Mouse (Mus musculus) bone marrow, adult 2 months (tissue): ENCODE results near the gene AW209491. TPM values are rescaled to one million over a fixed set of nuclear protein-coding genes. Genes with fewer than 3 reads are reported as not detected.

ENCODE experiments used
- H3K27ac ChIP-seq: fragments of 200-500 bp; 2 replicates; pipeline ENCODE4 v1.5.1; 2012; ENCODE audit warnings: low read depth, mild to moderate bottlenecking, control low read depth, inconsistent platforms, low read length; ENCODE audit not compliant: control insufficient read depth, poor library complexity, insufficient read depth
- H3K4me1 ChIP-seq: fragments of 200-500 bp; 2 replicates; pipeline ENCODE4 v1.6.1; 2011; ENCODE audit warnings: low read length; ENCODE audit not compliant: control insufficient read depth, insufficient read depth
- H3K4me3 ChIP-seq: fragments of 200-500 bp; replicated peaks from 2 replicates; pipeline ENCODE3; 2011; ENCODE audit warnings: mild to moderate bottlenecking, low read depth, low read length, control low read depth; ENCODE audit not compliant: control insufficient read depth
- CTCF ChIP-seq: fragments of 200-500 bp; IDR thresholded peaks from 2 replicates; pipeline ENCODE4 v1.5.1; 2011; ENCODE audit warnings: low read length, control low read depth; ENCODE audit not compliant: control insufficient read depth, insufficient read depth
- POLR2A ChIP-seq: fragments of 200-500 bp; IDR thresholded peaks from 2 replicates; pipeline ENCODE4 v1.6.1; 2011; ENCODE audit warnings: low read depth, mild to moderate bottlenecking, control low read depth, low read length, borderline replicate concordance; ENCODE audit not compliant: control insufficient read depth
- WGBS: fragments of 180-500 bp; shearing (Covaris S2); methylation state at CpG from one replicate; pipeline ENCODE4 v1.1.7; 2018; 5-methylcytosine and 5-hydroxymethylcytosine counted together
- polyA plus RNA-seq: library from polyadenylated mRNA; stranded (reverse); fragments of >200 nt; gene quantifications from 2 replicates; pipeline ENCODE4 v1.2.4, GENCODE M21; 2011; ENCODE audit warnings: low replicate concordance; ENCODE audit not compliant: missing spikeins, insufficient read depth, insufficient read length

Gene AW209491
- polyA plus RNA-seq, 1 experiment, result 6.7 TPM

GRCm38 (mm10) chr13:14639998-14640397 lies 10.0 kb downstream of the AW209491 start:
- Histone ChIP-seq H3K4me1 (no peaks in the 10 kb centered on the region; the same call in 1 of the 2 replicates), H3K4me3 (no peak overlapping the region), H3K27ac (no peak overlapping the region)
- 26% methylated on average over 1 of the region's 1 CpGs for WGBS
- TF ChIP-seq CTCF, result no peak
- TF ChIP-seq POLR2A, result no peak

- no peaks in the 10 kb centered on the region for H3K4me1 ChIP-seq
- no peak overlapping the region for H3K27ac ChIP-seq
- TF ChIP-seq POLR2A, result no peak
- TF ChIP-seq CTCF, result no peak
- H3K4me3 ChIP-seq, result no peak overlapping the region
- 15% methylated on average over 1 of the region's 1 CpGs for WGBS
Observed at GRCm38 (mm10) chr13:14649301-14649700, 19.3 kb downstream of the AW209491 start.

- Histone ChIP-seq H3K4me3 (no peak overlapping the region), H3K27ac (no peak overlapping the region), H3K4me1 (no peaks in the 10 kb centered on the region)
- WGBS, result 78% methylated on average over 4 of the region's 4 CpGs
- no peak for TF ChIP-seq POLR2A
- no peak for TF ChIP-seq CTCF
Observed at GRCm38 (mm10) chr13:14667107-14667506, 37.2 kb downstream of the AW209491 start.

GRCm38 (mm10) chr13:14670342-14670741 lies 40.4 kb downstream of the AW209491 start:
- 21% methylated on average over 2 of the region's 2 CpGs for WGBS
- TF ChIP-seq POLR2A (no peak), CTCF (no peak)
- H3K4me3 ChIP-seq, result no peak overlapping the region

More at GRCm38 (mm10) chr13:14670342-14670741, 40.4 kb downstream of the AW209491 start:
- H3K27ac ChIP-seq, result no peak overlapping the region
- no peaks in the 10 kb centered on the region for H3K4me1 ChIP-seq

Other genes starting within 250 kb of the AW209491 start
- not detected in 2 replicates for gene Hecw1, start 106.9 kb upstream of the AW209491 start, polyA plus RNA-seq
- gene Mrpl32, start 17.0 kb upstream of the AW209491 start, polyA plus RNA-seq, result 23.4 and 39.2 TPM in 2 replicates
- gene Psma2, start 16.9 kb upstream of the AW209491 start, polyA plus RNA-seq, result 28.8 and 42.1 TPM in 2 replicates